Mouse (Mus musculus): Measurements from ENCODE around the gene Tex33. TPM values are rescaled to one million over a fixed set of nuclear protein-coding genes. Genes with fewer than 3 reads are reported as not detected.
A peak's percentile ranks its signal among the peaks of the same experiment; 100 is the strongest.

Tex33 gene
- total and polyA plus RNA-seq, 3 experiments = 4.3 to 4.7 TPM; not detected in 1

DNA sequence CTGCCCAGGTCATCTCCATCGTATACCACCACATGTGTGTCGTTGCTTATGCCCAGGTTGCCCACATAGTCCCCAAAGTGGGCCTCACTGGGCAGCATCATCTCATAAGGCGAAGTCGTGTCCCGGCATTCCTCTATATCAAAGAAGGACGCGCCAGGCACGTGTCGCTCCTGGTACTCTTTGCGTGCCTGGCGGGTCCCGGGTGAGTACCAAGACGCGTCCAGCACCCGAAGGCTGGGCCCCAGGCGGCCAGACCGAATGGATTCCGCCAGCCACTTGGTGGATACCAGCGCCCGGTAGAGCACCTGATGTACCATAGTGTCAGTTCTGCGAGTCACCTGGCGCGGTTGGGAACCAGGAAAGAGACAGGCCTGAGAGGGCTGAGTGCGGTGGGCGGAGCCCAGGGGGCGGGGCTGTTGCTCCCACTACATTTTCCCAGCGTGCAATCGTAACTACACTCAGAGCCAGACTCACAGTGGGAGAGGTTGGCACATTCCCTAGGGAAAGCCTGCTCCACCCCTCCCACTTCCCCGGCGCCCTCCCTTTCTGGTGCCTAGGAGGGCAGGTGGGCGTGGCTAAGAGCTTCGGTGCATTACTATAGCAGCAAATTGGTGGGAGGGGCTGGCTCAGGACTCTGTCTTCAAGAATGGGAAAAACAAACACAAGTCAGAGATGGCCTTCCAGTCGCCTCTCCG, 10.0 kb upstream of the Tex33 start, which contains the start of gene Tst (continued):
- TF ChIP-seq POLR2AphosphoS5 (IDR thresholded peaks at IDR 0.05; ENCODE audit: borderline replicate concordance, low read depth, low read length) (no peak), NRF1 (IDR thresholded peaks at IDR 0.05; ENCODE audit: insufficient read depth, low read depth, low read length, poor library complexity, severe bottlenecking) (no peak), ZKSCAN1 (IDR thresholded peaks at IDR 0.05; ENCODE audit: low read depth, low read length) (no peak), ETS1 (IDR thresholded peaks at IDR 0.05; ENCODE audit: low read depth, low read length) (no peak), BHLHE40 (IDR thresholded peaks at IDR 0.05; ENCODE audit: borderline replicate concordance, low read depth, low read length) (peak; percentile 54), ELF1 (IDR thresholded peaks at IDR 0.05; ENCODE audit: low read depth, low read length) (peak; percentile 43; the same call in 1 of the 2 replicates), EP300 (IDR thresholded peaks at IDR 0.05; ENCODE audit: low read depth in 1 of 2, low read length in 2 of 2) (no peak), CHD1 (IDR thresholded peaks at IDR 0.05; ENCODE audit: low read depth, low read length) (no peak), MEF2A (IDR thresholded peaks at IDR 0.05; ENCODE audit: extremely low read depth, insufficient replicate concordance, low read depth, low read length, poor library complexity, severe bottlenecking) (no peak)

- H3K27ac ChIP-seq (ENCODE audit: control insufficient read depth, low read depth, low read length) = peak overlapping the region; percentile 6; the same call in 1 of the 2 replicates
- peaks cover 9% of the 10 kb centered on the region; the same call in 1 of the 2 replicates for H3K79me2 ChIP-seq (ENCODE audit: control insufficient read depth, insufficient read depth, low read length, poor library complexity)
- H3K9ac ChIP-seq (ENCODE audit: control insufficient read depth, low read depth, low read length, poor library complexity, severe bottlenecking) = peak overlapping the region; percentile 96
- TF ChIP-seq ELF1 (IDR thresholded peaks at IDR 0.05; ENCODE audit: low read depth, low read length) (no peak), USF2 (IDR thresholded peaks at IDR 0.05; ENCODE audit: borderline replicate concordance in 1 of 2, insufficient read depth in 1 of 2, low read depth in 1 of 2, low read length in 2 of 2) (no peak), CHD2 (IDR thresholded peaks at IDR 0.05; ENCODE audit: low read length) (no peak), GATA1 (IDR thresholded peaks at IDR 0.05; ENCODE audit: low read depth, low read length) (no peak), ZMIZ1 (IDR thresholded peaks at IDR 0.05; ENCODE audit: low read depth, low read length) (no peak), MYC (IDR thresholded peaks at IDR 0.05; ENCODE audit: low read depth, low read length) (no peak), NELFE (IDR thresholded peaks at IDR 0.05; ENCODE audit: low read depth, low read length) (no peak), HCFC1 (IDR thresholded peaks at IDR 0.05; ENCODE audit: low read depth, low read length) (no peak), ZKSCAN1 (IDR thresholded peaks at IDR 0.05; ENCODE audit: low read depth, low read length) (no peak), MAFK (IDR thresholded peaks at IDR 0.05; ENCODE audit: borderline replicate concordance, low read depth, low read length) (no peak), RAD21 (IDR thresholded peaks at IDR 0.05; ENCODE audit: low read depth, low read length) (no peak), MAX (IDR thresholded peaks at IDR 0.05; ENCODE audit: low read length) (no peak), POLR2A (IDR thresholded peaks at IDR 0.05; ENCODE audit: control insufficient read depth in 1 of 2, insufficient read depth in 1 of 2, low read depth in 1 of 2, low read length in 2 of 2, poor library complexity in 1 of 2) (no peak), TAL1 (IDR thresholded peaks at IDR 0.05; ENCODE audit: low read length) (no peak)
- peak; percentile 10 for DNase-seq (ENCODE audit: low read depth, low spot score)
- H3K4me3 ChIP-seq (ENCODE audit: control insufficient read depth in 1 of 2, insufficient read depth in 1 of 2, low read depth in 2 of 2, low read length in 2 of 2) = peak overlapping the region; percentile 93 to 96
- H3K36me3 ChIP-seq (ENCODE audit: control insufficient read depth in 1 of 2, insufficient read depth in 2 of 2, low read length in 2 of 2) = peaks cover 0 to 22% of the 10 kb centered on the region in 2 experiments; a peak in 2 of 4 replicates
- H3K4me1 ChIP-seq (ENCODE audit: control insufficient read depth in 1 of 2, insufficient read depth in 2 of 2, low read length in 2 of 2) = peaks cover 12 to 36% of the 10 kb centered on the region in 2 experiments
- H3K27me3 ChIP-seq (ENCODE audit: control insufficient read depth in 1 of 2, insufficient read depth in 2 of 2, low read length in 2 of 2) = no peaks in the 10 kb centered on the region
- H3K9me3 ChIP-seq (replicated peaks; ENCODE audit: insufficient read depth, low read length) = no peaks in the 10 kb centered on the region
Observed at GRCm38 (mm10) chr15:78405098-78405497, 9.4 kb upstream of the Tex33 start.

Measured in MEL (cell line).